Mouse (Mus musculus): ENCODE measurements around the gene 4931422A03Rik. TPM values are rescaled to one million over a fixed set of nuclear protein-coding genes. Genes with fewer than 3 reads are reported as not detected.

Gene 4931422A03Rik
- polyA plus RNA-seq, 2 experiments from 2014 or later: 0.59 TPM; not detected in 1

DNA sequence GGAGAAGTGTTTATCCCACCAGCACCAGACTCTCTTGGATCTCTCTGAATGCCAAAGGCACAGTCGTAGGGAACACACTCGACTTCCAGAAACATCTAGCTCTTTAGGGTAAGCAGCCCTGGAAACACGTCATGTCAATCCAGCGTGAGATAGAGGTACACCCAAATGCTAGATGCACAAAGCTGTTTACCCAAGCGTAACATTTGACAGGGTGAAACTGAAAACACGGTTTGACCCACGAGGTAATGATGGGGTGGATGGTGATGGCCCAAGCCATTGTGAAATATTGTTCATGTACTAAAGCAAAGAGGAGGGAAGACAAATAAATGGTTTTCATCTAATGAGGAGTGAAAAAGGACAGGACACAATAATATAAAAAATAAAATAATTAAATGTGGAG, 93.9 kb downstream of the 4931422A03Rik start:
- no peak for ATAC-seq

DNA sequence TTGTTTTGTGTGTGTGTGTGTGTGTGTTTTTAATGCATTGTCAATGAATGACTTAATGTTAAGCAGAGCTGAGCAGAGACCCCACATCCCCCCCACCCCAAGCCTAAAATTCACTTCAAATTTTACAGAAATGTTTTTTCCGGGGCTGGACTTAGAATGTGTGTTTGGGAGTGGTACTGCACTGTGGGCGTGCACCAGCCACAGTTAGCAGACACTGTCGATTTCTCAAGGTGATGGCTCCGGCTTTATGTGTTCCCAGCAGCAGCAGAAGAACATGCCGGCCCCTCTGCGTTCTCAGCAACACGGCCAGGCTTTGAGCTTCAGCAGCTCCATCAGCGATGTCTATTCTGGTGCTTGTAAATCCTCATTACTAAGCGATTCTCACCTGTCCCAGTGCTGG, 95.7 kb downstream of the 4931422A03Rik start:
- ATAC-seq: no peak

DNA sequence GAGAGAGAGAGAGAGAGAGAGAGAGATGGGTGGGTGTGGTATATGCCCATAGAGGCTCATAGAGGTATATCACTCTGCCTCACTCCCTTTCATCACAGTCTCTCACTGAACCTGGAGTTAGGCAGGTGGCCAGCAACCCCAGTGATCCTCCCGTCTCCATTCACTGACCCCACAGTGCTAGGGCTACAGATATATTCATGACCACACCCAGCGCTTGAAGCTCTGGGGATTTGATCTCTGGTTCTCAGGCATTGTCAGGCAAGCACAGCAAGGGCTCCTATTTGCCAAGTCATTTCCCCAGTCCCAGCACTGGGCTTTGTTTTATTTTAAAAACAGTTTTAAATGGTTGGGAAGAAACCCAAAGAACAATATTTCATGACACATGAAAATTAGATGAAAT, 96.1 kb downstream of the 4931422A03Rik start:
- no peak for ATAC-seq

DNA sequence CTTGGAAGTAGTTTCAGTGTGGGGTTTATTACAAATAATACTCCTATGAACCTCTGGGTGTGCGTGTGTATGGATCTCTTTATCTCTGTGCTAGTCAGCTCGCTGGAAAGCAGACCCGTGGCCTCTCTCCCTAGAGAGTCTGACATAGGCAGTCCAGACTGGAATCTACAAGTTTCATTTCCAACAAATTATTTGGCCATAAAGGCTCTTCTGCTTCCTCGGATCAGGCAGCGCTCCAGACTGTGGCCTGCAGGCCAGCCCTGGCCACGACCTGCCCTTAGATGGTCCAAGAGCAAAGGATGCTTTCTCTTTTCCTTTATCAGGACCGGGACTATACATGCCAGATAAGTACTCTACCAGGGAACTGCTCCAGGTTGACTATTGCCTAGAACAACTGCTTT, 96.7 kb downstream of the 4931422A03Rik start:
- ATAC-seq: no peak

DNA sequence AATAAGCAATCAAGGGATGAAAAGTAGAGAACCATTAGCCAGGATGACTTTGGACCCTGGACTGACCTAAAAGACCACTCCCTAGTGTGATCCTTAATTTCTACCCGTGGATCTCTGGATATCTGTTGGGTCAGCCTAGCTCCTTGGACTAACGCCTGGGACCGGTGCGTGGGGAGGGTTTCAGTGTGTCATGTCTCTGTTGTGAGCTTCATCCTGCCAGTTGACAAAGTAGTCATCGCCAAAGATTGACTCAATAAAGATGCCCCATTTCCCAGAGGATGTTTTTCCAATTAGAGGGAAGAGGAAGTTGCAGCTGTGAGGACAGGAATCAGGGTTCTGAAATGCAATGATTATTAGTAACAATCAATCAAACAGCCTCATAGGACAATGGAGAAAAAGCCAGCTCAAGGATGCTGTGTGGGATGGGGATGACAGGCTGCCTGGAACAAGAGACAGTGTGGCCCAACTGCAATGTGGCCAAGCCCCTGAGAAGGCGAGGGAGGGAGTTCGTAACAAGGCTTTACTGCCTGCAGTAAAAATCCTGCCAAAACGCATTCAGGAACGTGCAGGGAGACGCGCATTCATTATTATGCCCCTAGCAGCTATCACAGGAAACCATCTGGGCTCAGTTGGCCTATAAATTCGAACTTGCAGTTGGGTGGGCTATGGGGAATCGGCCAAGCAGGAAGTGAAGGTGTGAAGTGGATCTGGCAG, 97.7 kb downstream of the 4931422A03Rik start:
- no peak for ATAC-seq

DNA sequence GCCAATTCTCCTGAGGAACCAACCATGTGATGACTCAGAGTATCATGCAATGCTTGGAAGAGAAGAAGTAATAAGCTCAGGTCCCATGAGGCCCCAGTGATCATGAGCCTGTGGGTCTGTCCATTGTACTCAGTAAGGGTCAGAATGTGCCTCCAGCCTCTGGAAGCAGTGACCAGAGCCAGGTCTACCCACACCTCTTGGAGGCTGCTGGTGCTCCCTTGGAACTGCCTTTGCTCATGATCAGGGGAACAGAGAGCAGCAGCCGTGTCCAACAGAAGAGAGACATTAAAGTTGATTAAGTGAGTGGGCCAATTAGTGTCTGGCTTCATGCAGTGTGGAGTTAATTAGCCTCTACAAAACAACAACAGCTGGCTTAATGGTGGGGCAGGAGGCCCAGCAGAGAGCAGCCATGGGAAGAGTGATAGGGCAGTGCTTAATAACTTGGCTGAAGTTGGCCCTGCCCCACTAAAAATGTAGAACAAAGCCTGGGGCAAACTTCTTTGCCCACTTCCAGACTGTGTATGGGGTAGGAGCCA, 100.5 kb downstream of the 4931422A03Rik start:
- no peak for ATAC-seq

DNA sequence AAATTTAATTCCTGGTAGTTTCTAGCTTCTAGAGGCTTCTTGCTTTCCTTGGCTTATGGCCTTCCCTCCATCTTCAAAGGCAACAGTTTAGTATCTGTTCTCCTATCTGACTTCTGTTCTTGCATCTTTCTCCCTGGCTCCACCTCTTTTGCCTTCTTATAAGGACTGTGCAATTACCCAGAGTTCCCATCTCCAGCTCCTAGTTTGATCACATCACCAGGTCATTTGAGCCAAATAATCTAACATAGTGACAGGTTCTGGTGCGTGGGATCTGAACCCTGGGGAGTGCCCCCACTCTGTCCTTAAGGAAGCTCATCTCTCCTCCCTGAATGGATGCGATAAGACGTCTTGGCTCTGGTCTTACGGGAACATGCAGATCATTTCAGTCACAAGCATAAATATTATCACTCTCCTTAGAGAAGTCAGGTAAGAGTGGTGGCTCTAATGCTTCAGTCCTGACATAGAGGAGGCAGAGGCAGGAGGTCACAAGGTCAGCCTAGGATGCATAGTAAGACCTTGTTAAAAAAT, 101.5 kb downstream of the 4931422A03Rik start:
- no peak for ATAC-seq

DNA sequence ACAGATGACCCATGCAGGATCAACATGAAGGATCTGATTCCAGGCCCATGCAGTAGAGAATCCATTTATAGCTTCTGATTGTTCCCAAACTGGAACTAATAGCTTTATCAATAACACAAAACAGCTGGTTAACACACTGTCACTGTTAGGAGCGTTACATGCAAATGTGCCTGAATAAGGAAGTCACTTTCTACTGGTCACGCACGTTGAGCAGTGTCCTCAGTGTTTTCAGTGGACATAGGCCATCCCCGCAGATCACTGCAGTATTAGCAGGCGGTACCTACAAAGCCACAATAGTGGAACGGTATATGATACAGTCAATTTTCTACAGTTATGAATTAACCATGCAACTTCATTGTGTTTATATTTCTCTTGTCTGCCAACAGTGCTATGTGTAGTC, 108.7 kb downstream of the 4931422A03Rik start:
- no peak for ATAC-seq

DNA sequence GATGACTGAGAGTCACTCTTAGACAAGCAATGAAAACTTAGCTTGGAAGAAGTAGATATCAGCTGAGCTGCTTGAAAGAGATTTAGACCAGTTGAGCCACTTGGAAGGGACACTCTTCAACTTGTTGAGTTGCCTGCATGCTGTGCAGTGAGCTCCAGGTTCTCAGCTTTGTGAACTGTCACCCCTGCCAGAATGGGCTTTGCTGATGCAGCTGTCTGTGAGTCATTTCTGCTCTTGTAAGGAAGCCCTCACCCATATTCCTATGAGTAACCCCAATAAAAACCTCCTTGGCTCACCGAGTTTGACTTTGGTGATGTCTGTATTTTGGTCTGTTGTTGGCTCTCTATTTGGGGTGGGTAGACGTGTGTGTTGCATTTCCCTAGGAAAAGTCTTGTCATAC, 109.8 kb downstream of the 4931422A03Rik start:
- no peak for ATAC-seq

DNA sequence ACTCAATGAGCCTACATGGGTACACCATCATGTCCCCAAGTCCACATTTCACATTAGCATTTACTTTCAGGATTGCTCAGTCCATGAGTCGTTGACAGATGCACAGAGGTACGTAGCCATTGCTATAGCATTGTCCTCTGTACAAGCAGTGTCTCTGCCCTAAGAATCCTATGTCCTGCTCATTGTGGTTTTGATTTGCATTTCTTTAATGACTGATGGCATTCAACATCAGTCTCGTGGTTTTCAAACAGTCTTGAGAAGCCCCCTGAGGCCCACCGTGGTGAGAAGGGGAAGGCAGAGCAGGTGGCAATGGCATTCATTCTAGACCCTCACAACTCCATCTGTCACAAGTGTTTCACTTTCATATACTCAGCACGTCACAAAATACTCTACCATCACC, 110.8 kb downstream of the 4931422A03Rik start:
- no peak for ATAC-seq

Other genes starting within 250 kb of the 4931422A03Rik start
- gene Caprin1, start 230.7 kb downstream of the 4931422A03Rik start, polyA plus RNA-seq (2017; shearing (Covaris generic)): 100 to 1,000 TPM; 110 to 112 TPM
- gene Lmo2, start 70.4 kb downstream of the 4931422A03Rik start, polyA plus RNA-seq (2017; shearing (Covaris generic)): 1 to 10 TPM in 1 of 2 experiments, under 1 TPM in 1; 0.21 to 1.6 TPM
- 10 to 100 TPM; 44.4 to 46.3 TPM for gene Fbxo3, start 640 bp downstream of the 4931422A03Rik start, polyA plus RNA-seq (2017; shearing (Covaris generic))
- not detected for gene Gm10912, start 37.5 kb upstream of the 4931422A03Rik start, polyA plus RNA-seq (2017; shearing (Covaris generic))
- not detected for gene Gm10799, start 40.2 kb upstream of the 4931422A03Rik start, polyA plus RNA-seq (2017; shearing (Covaris generic))
- not detected for gene Cd59b, start 41.5 kb upstream of the 4931422A03Rik start, polyA plus RNA-seq (2017; shearing (Covaris generic))
- gene Cd59a, start 67.4 kb upstream of the 4931422A03Rik start, polyA plus RNA-seq (2017; shearing (Covaris generic)): under 1 TPM in 1 of 2 experiments, not detected in 1; 0.20 TPM
- not detected for gene A930018P22Rik, start 94.4 kb upstream of the 4931422A03Rik start, polyA plus RNA-seq (2017; shearing (Covaris generic))

Measured in activated CD4-positive, CD25-positive, alpha-beta regulatory T cell, adult 4 months (primary cell).